Mouse (Mus musculus): ENCODE measurements at regions not wholly inside any gene's neighbourhood (a gene's known extent, or its start where the extent isn't known, plus 50 kb on each side); places are given as distances from the start of the nearest gene placed in this dataset.

DNA sequence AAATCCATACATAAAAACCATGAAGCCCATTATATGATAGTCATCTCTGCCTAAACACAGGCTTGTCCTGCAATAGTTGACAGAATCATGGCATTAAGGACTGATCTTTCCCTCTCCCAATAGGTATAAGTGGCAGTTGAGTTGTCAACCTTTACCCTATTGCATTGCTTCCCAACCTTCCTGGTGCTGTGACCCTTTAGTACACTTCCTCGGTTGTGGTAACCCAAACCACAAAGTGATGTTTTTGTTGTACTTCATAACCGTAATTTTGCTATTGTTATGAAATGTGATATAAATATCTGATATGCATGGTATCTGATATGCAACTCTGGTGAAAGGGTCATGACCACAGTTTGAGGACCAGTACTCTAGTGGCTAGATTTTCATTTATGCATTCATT, 61.4 kb downstream of the Gm4340 start:
- no peak for DNase-seq

DNA sequence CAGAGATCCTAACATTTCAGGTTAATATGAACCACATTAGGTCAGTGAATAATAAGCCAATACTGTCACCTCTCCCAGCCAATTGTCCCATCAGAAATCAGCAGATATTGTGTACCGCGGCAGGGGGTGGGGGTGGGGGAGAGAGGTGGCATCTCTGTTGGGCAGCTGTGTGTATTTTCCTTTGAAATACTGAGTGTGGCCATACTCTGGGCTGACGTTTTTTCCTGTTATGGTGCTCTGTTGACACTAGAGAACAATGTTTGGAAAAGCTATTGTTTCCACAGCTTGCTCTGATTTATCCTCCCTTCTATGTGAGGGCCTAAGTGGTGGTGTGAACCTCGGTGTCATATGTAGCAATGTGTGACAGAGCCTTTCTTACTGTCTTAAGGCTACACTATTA, 81.0 kb downstream of the Gm4340 start:
- DNase-seq: no peak

DNA sequence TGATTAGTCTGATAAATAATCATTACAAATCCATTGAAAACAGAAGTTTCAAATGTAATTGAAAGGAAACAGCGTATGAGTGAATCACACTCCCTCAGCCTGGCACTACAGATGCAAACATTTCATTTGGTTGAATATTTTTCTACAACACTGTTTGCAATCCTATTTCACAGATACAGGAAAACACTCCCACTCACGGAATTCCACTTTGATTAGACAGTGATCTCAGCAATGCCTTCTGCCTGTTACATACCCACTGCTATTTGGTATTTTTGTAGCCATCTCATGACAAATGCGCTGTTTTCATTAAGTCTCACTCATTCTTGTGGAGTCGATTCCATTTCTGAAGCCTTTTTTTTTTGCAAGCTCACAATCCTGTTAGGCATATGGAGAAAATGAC, 105.3 kb downstream of the Gm4340 start:
- DNase-seq: peak; percentile 50

Measured in layer of hippocampus, adult 9-11 months (tissue).